ENCODE assay signal across 19 mouse cellular contexts in the genomic region with DNA sequence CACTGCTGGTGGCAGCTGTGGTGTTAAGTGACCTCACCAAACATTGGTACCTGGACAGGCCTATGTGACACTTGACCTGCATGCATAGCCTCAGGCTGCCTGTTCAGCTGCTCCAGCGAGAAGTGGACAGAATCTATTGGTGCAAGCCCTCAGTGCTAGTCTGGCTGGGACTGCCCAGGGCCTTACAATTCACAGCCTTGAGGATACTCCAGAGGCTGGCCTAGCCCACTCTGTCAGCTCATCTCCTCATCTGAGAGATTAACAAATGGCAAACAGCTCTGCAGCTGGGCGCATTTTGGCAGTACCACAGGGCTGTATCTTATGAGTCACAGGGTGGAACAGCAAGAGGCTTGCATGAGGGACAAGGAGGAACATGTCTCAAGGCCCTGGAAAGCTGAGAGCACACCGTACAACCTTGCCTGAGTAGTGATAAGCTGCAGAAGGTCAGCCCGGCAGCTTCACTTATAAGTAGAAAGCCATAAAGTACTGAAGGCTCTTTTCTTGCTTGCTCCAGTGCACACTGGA.
"Had no signal": no experiment of that assay in that cellular context is flagged by ENCODE, and none has a peak within 500 bp of the region (broad histone marks: within the 10 kb centered on the region; RNA-seq: fewer than 3 reads in every experiment).

No protein-coding gene starts in this region.

- H3K9me3 ChIP-seq: limb, embryonic 10.5 days; stomach, embryonic 15.5 days had no signal

- H3K36me3 ChIP-seq: limb, embryonic 10.5 days; limb, embryonic 13.5 days; midbrain, embryonic 13.5 days; stomach, embryonic 15.5 days had no signal

- H3K4me1 ChIP-seq: limb, embryonic 13.5 days; stomach, embryonic 15.5 days had no signal

- H3K9ac ChIP-seq: limb, embryonic 13.5 days; liver, embryonic 14.5 days; liver, postnatal 0 days; lung, embryonic 14.5 days; midbrain, embryonic 13.5 days; stomach, embryonic 15.5 days had no signal

- H3K4me2 ChIP-seq: limb, embryonic 13.5 days; lung, embryonic 14.5 days; midbrain, embryonic 13.5 days; stomach, embryonic 15.5 days had no signal

- DNase-seq: kidney, adult 2 months; kidney, postnatal 25 days; layer of hippocampus, adult 9-11 months; liver, postnatal 0 days; lung, embryonic 14.5 days; right cerebral cortex, adult 18-20 months; right cerebral cortex, postnatal 14 days; right cerebral cortex, postnatal 4 days; thymus, adult 18-20 months; thymus, postnatal 36 days had no signal

- H3K4me3 ChIP-seq: layer of hippocampus, adult 2 months; limb, embryonic 10.5 days; limb, embryonic 13.5 days; midbrain, embryonic 13.5 days; stomach, embryonic 15.5 days had no signal

- H3K27me3 ChIP-seq: limb, embryonic 13.5 days; midbrain, embryonic 13.5 days; stomach, embryonic 15.5 days had no signal

- H3K27ac ChIP-seq: kidney, postnatal 0 days; layer of hippocampus, adult 2 months; limb, embryonic 10.5 days; limb, embryonic 13.5 days; liver, embryonic 14.5 days; macrophage; midbrain, embryonic 13.5 days; stomach, embryonic 15.5 days had no signal

- ATAC-seq: liver, postnatal 0 days; lung, postnatal 0 days; midbrain, embryonic 13.5 days had no signal
